Mouse (Mus musculus) liver, postnatal 0 days (tissue): ENCODE results near the gene Ficd. TPM values are rescaled to one million over a fixed set of nuclear protein-coding genes. Genes with fewer than 3 reads are reported as not detected.

Experiments
- ATAC-seq: fragments of 200-750 bp; cut with Nextera tagmentation; 2 replicates; pipeline ENCODE4 v1.8.0; 2017; ENCODE audit warnings: mild to moderate bottlenecking, moderate library complexity
- DNase-seq: peaks from one replicate; pipeline ENCODE4 v3.0.0-alpha.2; 2016
- H3K27ac ChIP-seq: fragments of 300-500 bp; sonication (generic); 2 replicates; pipeline ENCODE4 v1.5.1; 2014; ENCODE audit warnings: antibody characterized with exemption, moderate library complexity, mild to moderate bottlenecking, low read depth
- H3K27me3 ChIP-seq: fragments of 300-500 bp; sonication (generic); 2 replicates; pipeline ENCODE4 v1.6.1; 2014; ENCODE audit warnings: low read length, control low read depth, mixed read lengths; ENCODE audit not compliant: insufficient read depth
- H3K36me3 ChIP-seq: fragments of 300-500 bp; sonication (generic); replicated peaks from 2 replicates; pipeline ENCODE4 v1.6.1; 2014; ENCODE audit warnings: mild to moderate bottlenecking, control low read depth, low read length, moderate library complexity, mixed read lengths; ENCODE audit not compliant: insufficient read depth
- H3K4me1 ChIP-seq: fragments of 300-500 bp; sonication (generic); 2 replicates; pipeline ENCODE4 v1.6.1; 2014; ENCODE audit warnings: antibody characterized with exemption, mild to moderate bottlenecking, control low read depth; ENCODE audit not compliant: insufficient read depth
- H3K4me2 ChIP-seq: fragments of 300-500 bp; sonication (generic); 2 replicates; pipeline ENCODE4 v1.6.1; 2014; ENCODE audit warnings: low read depth, mild to moderate bottlenecking, low read length, moderate library complexity, mixed read lengths
- H3K4me3 ChIP-seq: fragments of 300-500 bp; sonication (generic); 2 replicates; pipeline ENCODE4 v1.5.1; 2014; ENCODE audit warnings: low read depth, low read length
- H3K9ac ChIP-seq: fragments of 300-500 bp; sonication (generic); replicated peaks from 2 replicates; pipeline ENCODE4 v1.6.1; 2014; ENCODE audit warnings: mild to moderate bottlenecking, moderate library complexity
- H3K9me3 ChIP-seq: fragments of 300-500 bp; sonication (generic); 2 replicates; pipeline ENCODE4 v1.6.1; 2016; ENCODE audit warnings: mild to moderate bottlenecking, control low read depth, low read length, mixed read lengths
- CTCF ChIP-seq: sonication (generic); IDR thresholded peaks from 2 replicates; pipeline ENCODE4 v1.5.1; 2016; ENCODE audit warnings: antibody characterized with exemption, low read depth
- EP300 ChIP-seq: IDR thresholded peaks from 2 replicates; pipeline ENCODE4 v1.6.1; 2016; ENCODE audit warnings: antibody characterized with exemption, low read depth, mild to moderate bottlenecking
- WGBS: fragments of 180-500 bp; shearing (Covaris S2); extraction: QIAGEN DNeasy Blood & Tissue Kit; methylation state at CpG from one replicate; pipeline ENCODE4 v1.1.7; 2014; ENCODE audit not compliant: insufficient replicate concordance; 5-methylcytosine and 5-hydroxymethylcytosine counted together
- polyA plus RNA-seq: library from polyadenylated mRNA; unstranded; fragments of >200 nt; fragmentation: Nextera tagmentation; extraction: Ambion mirVana; gene quantifications from 2 replicates; pipeline ENCODE4 v1.2.1, GENCODE M21; 2015

Gene Ficd
- 2.6 and 2.8 TPM in 2 replicates for polyA plus RNA-seq

DNA sequence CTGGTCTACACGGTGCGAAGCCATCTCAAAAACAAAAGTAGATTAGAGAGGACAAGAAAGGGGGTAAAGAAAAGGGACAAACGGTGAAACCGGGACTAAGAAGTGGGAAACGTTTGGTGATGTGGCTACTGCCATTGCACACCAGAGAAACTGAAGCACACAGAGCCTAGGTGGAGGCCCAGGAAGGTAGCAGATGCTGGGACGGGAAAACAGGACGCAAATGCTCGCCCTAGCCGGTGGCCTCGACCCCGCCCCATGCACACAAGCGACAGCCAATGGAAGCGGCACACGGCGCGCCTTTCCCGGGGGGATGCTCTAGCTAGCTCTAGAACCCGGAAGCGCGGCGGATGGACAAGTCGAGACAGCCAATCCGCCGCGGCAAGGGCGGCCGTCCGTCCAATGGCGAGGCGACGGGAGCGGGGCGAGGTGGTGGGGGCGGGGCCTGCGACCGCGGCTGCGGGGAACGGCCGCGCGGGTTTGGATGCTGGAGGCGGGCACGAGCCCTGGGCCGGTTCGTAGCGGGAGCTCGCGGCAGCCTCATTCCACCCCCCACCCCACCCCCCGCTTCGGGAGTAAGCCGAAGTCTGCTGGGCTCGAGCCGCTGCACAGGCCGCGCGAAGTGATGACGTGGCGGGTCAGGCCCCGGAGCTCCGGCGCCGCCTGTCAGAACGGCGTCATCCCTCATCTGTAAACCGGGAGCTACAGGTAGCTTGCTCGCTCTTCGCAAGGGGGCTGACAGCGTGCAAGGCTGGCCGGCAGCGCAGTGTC, at the start of gene Ficd:
TSS of gene Ficd (plus strand) at position 459 of the 768 bp plus-strand sequence.
- DNase-seq, result peak; percentile 97
- Histone ChIP-seq H3K4me2 (peak within 1 kb of the TSS; percentile 88), H3K4me3 (peak within 1 kb of the TSS; percentile 60), H3K27me3 (no peaks in the 10 kb centered on the region), H3K27ac (peak within 1 kb of the TSS; percentile 88), H3K9ac (peak within 1 kb of the TSS; percentile 61), H3K9me3 (no peaks in the 10 kb centered on the region), H3K4me1 (peaks cover 15% of the 10 kb centered on the region), H3K36me3 (peaks cover 27% of the 10 kb centered on the region)
- TF ChIP-seq CTCF, result no peak
- TF ChIP-seq EP300, result no peak
- under 1% methylated on average over 69 of the region's 71 CpGs for WGBS
- peak; percentile 96 for ATAC-seq

DNA sequence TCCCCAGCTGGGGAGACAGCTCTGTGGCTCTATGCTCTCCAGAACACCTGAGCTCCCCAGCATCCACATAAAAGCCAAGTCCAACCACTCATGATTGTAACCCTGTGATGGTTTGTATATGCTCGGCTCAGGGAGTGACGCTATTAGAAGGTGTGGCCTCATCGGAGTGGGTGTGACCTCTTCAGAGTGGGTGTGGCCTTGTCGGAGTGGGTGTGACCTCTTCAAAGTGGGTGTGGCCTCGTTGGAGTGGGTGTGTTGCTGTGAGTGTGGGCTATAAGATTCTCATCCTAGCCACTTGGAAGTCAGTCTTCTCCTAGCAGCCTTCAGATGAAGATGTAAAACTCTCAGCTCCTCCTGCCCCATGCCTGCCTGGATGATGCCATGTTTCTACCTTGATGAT, 48.1 kb upstream of the Ficd start:
- 74% methylated on average over 5 of the region's 5 CpGs for WGBS

DNA sequence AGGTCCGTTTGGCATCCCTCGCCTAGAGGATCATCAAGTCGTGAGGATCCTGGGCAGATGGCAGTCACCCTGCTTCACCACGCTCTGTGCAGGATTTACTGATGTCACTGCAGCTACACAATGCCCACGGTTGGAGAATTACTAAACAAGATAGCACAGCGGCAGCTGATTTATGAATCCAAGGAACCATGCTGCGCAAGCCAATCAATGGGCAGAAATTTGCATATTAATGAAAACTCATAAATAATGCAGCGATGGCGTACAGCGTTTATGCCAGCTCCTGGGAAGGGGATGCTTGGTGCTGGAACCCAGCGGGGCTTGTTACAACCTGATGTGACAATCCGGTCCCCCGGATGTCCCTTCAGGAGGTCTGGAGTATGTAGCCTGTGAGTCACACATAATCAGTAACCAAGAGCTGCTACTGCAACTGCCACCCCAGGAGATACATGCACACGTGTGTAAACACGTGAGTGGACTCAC, 45.5 kb upstream of the Ficd start:
- TF ChIP-seq EP300 (no peak), CTCF (no peak)
- Histone ChIP-seq H3K4me2 (no peak overlapping the region), H3K9me3 (0 out of 2 replicates have a peak, but pooled peaks cover 3% of the 10 kb centered on the region), H3K4me3 (no peak overlapping the region), H3K36me3 (no peaks in the 10 kb centered on the region), H3K4me1 (no peaks in the 10 kb centered on the region), H3K27me3 (no peaks in the 10 kb centered on the region), H3K27ac (no peak overlapping the region), H3K9ac (no peak overlapping the region)
- DNase-seq (no peak), ATAC-seq (no peak)
- 79% methylated on average over 15 of the region's 15 CpGs for WGBS

More for the DNA sequence above, 48.1 kb upstream of the Ficd start:
- Histone ChIP-seq H3K27ac (no peak overlapping the region), H3K36me3 (no peaks in the 10 kb centered on the region), H3K9ac (no peak overlapping the region), H3K9me3 (no peaks in the 10 kb centered on the region), H3K4me3 (no peak overlapping the region), H3K4me2 (no peak overlapping the region), H3K27me3 (no peaks in the 10 kb centered on the region), H3K4me1 (no peaks in the 10 kb centered on the region)
- DNase-seq (no peak), ATAC-seq (no peak)
- TF ChIP-seq CTCF, result no peak
- TF ChIP-seq EP300, result no peak

DNA sequence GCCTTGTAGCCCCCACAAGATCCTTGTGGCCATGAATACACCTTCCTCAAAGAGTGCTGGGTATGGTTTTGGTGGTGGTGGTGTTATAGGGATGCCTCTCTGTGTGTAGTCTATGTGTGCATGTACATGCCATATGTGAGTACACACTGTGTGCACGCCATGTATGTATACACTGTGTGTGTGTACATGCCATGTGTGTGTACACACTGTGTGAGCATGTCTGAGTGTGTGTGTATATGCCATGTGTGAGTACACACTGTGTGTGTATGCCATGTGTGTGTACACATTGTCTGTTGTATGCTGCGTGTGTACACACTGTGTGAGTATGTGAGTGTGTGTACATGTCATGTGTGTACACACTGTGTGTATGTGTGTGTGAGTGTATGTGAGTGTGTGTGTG, 44.7 kb upstream of the Ficd start:
- H3K9ac ChIP-seq, result no peak overlapping the region
- no peaks in the 10 kb centered on the region for H3K27me3 ChIP-seq
- TF ChIP-seq CTCF (no peak), EP300 (no peak)
- H3K27ac ChIP-seq, result no peak overlapping the region
- WGBS, result 74% methylated on average over 2 of the region's 2 CpGs
- no peak overlapping the region for H3K4me3 ChIP-seq
- H3K4me2 ChIP-seq, result no peak overlapping the region
- H3K9me3 ChIP-seq, result 0 out of 2 replicates have a peak, but pooled peaks cover 3% of the 10 kb centered on the region
- ATAC-seq, result no peak
- H3K36me3 ChIP-seq, result no peaks in the 10 kb centered on the region
- DNase-seq, result no peak
- H3K4me1 ChIP-seq, result no peaks in the 10 kb centered on the region

DNA sequence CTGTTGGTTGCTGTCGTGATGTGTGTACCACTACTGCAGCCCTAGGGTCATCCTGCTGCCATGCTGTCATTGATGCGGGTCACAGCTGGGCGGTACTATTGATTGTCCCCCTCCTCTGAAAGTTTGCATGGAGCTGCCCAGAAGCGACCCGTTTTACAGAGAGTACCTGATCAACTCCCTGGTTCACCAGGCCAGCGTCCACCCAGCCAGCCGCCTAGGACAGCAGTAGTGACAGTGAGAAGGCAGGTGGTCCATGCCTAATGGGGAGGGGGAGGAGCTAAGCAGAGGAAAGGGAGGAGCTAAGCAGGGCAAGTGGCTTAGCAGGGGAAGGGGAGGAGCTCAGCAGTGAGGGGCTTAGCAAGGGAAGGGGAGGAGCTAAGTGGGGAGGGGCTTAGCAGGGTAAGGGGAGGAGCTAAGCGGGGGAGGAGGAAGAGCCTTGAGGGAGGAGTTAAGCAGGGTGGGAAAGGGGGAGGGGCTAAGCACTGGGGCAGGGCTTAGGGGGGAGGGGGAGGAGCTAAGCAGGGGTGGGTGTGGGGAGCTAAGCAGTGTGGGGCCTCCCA, 42.3 kb upstream of the Ficd start:
- ATAC-seq, result no peak

DNA sequence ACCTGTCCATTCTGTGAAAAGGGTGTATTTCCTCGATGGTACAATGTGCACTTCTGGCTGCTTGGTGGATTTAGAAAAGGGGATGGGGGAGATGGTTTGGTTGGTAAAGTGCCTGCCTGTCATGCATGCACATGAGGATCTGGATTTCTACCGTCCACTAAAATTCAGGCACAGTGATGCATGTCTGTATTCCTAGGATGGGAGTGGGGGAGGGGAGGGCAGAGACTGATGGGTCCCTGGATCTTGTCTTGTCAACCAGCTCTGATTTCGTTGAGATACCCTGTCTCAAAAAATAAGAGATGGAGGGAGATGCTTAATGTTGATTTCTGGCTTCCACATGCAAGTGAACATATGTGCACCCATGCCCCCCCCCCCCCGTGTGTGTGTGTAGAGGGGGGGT, 41.6 kb upstream of the Ficd start:
- H3K4me3 ChIP-seq, result no peak overlapping the region
- 57% methylated on average over 4 of the region's 4 CpGs for WGBS

More for the DNA sequence above, 42.3 kb upstream of the Ficd start:
- Histone ChIP-seq H3K9me3 (0 out of 2 replicates have a peak, but pooled peaks cover 3% of the 10 kb centered on the region), H3K4me1 (no peaks in the 10 kb centered on the region), H3K9ac (no peak overlapping the region), H3K4me3 (no peak overlapping the region), H3K36me3 (no peaks in the 10 kb centered on the region), H3K4me2 (no peak overlapping the region), H3K27ac (no peak overlapping the region), H3K27me3 (no peaks in the 10 kb centered on the region)
- 76% methylated on average over 8 of the region's 8 CpGs for WGBS
- TF ChIP-seq CTCF, result no peak
- TF ChIP-seq EP300, result no peak
- DNase-seq, result no peak

More for the DNA sequence above, 41.6 kb upstream of the Ficd start:
- no peaks in the 10 kb centered on the region for H3K36me3 ChIP-seq
- H3K9ac ChIP-seq, result no peak overlapping the region
- H3K27ac ChIP-seq, result no peak overlapping the region
- 0 out of 2 replicates have a peak, but pooled peaks cover 3% of the 10 kb centered on the region for H3K9me3 ChIP-seq
- ATAC-seq (no peak), DNase-seq (no peak)
- H3K27me3 ChIP-seq, result no peaks in the 10 kb centered on the region
- no peak overlapping the region for H3K4me2 ChIP-seq
- TF ChIP-seq CTCF, result no peak
- TF ChIP-seq EP300, result no peak
- no peaks in the 10 kb centered on the region for H3K4me1 ChIP-seq
